Mouse (Mus musculus) brain, embryonic 14.5 days (tissue): Measurements from ENCODE around the gene Lrrtm1. TPM values are rescaled to one million over a fixed set of nuclear protein-coding genes. Genes with fewer than 3 reads are reported as not detected.

ENCODE experiments used
- DNase-seq: peaks from one replicate; pipeline ENCODE4 v3.0.0-alpha.2; 2011; ENCODE audit warnings: low read depth
- CTCF ChIP-seq: fragments of 200-500 bp; IDR thresholded peaks from 2 replicates; pipeline ENCODE4 v1.5.1; 2012; ENCODE audit warnings: inconsistent platforms, mild to moderate bottlenecking, moderate library complexity, borderline replicate concordance; ENCODE audit not compliant: insufficient read depth, insufficient read length; ENCODE audit errors: extremely low read depth
- POLR2A ChIP-seq: fragments of 200-500 bp; IDR thresholded peaks from 2 replicates; pipeline ENCODE4 v1.6.1; 2012; ENCODE audit warnings: mild to moderate bottlenecking, inconsistent platforms, borderline replicate concordance; ENCODE audit not compliant: poor library complexity, insufficient read depth, insufficient read length, severe bottlenecking; ENCODE audit errors: extremely low read depth
- polyA plus RNA-seq: library from polyadenylated mRNA; depleted of rRNA; stranded (reverse); fragments of >200 nt; gene quantifications from 2 replicates; pipeline ENCODE4 v1.2.3, GENCODE M21; 2012; rRNA removed

Lrrtm1 gene
- polyA plus RNA-seq: 38.5 and 42.4 TPM in 2 replicates

DNA sequence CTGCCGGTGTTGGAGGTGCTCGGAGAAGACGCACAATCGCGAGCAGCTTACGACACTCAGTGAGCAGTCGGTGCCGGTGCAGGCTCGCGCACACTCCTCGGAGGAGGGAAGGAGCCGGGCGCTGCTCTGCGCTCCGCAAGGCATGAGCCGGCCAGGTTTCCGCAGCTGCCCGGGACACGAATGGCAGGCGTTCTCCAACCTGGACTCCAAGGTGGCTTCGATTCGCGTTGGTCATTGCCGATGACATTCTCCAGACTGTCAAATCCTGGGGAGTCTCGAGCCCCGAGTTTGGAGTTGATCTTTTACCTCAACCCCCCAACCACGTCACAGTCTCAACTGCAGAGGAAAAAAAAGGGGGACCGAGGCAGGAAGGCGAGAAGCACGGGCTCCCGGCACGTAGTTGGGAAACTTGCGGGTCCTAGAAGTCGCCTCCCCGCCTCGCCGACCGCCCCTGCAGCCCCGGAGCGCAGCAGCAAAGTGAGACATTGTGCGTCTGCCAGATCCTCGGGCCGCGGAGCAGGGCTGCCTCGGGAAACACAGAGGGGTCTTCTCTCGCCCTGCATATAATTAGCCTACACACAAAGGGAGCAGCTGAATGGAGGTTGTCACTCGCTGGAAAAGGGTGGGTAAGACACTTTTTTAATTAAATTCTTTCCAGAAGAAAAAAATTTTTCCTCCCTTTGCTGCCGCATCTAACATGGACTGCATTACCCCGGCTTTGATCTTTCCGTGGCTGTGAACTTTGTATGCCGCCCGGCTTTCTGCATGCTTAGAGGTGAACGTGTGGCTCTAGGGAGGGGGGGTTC is at the start of gene Lrrtm1:
Gene Lrrtm1, plus strand, starts transcription at position 89 of the 806 bp plus-strand sequence.
- peak; percentile 96 for DNase-seq
- 0 out of 2 replicates have a peak, but pooled peaks have one; percentile 26 for TF ChIP-seq POLR2A
- peak; percentile 45; the same call in 1 of the 2 replicates for TF ChIP-seq CTCF

DNA sequence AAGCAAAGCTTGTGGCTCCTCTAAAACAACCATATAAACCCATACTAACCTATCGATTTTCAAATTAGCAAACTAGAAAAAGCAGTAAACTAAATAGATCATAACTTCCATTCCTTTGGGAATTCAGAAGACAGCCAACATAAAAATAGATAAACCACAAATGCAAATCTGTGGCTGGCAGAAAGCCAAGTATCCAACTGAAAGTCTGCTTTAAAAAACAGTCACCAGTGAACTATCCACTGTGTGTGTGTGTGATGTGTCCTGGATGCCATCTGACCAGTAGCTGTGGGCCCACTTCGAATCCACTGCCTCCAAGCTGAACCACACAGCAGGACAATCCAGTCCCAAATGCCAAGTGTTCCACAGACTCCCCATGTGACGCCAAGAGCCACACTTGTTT is 45.8 kb upstream of the Lrrtm1 start:
- DNase-seq: no peak
- TF ChIP-seq POLR2A (no peak), CTCF (no peak)

DNA sequence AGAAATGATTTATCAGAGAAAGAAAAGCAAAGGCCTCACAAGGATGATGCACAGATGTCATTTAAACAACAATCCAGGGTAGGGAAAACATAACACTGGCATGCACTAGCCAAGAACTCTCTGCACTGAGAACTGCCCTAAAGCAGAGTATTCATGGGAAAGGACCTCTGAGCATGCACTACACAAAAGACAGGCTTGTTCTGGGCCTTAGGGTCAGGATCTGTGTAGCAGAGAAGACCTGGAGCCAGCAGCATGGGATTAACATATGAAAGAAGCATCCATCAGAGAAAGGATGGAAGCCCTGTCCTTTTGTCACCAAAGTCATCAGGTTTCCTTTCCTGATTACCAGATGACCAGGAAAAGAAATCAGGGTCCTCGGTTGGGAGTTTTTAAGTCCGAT is 43.1 kb upstream of the Lrrtm1 start:
- TF ChIP-seq CTCF: no peak
- no peak for TF ChIP-seq POLR2A
- DNase-seq: no peak

DNA sequence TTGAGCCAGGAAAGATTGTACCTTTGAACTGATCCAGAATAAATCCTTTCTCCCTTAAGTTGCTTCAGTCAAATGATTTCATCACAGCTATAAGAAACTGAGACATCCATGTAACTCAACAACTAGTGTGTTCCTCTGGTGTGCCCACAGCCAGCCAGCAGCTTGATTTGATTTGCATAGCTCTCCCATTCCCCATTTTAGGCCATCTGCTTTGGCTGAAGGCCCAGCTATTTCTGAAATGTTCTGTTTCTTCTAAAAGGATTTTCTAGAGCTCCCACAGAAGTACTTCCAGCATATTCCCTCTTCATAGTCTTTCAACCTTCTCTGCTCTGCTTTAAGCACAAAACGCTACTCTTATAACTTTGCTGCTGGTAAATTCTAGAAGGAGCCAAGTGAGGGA is 33.3 kb upstream of the Lrrtm1 start:
- DNase-seq: peak; percentile 66

DNA sequence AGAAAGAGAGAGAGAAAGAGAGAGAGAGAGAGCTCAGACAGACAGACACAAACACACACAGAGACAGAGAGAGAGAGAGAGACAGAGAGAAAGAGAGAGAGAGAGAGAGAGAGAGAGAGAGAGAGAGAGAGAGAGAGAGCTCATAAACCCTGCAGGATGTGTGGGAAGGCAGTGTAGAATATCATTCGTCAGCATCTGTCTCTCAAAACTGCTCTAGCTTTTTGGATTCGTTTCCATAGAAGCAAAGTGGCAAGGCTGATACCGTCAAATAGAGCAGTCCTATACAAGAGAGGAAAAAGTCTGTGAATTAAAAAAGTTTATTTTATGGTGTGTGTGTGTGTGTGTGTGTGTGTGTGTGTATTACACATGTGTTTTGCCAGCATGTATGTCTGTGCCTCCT is 32.6 kb upstream of the Lrrtm1 start:
- DNase-seq: no peak
- TF ChIP-seq CTCF (no peak), POLR2A (no peak)

More for the DNA sequence above, 33.3 kb upstream of the Lrrtm1 start:
- TF ChIP-seq CTCF: no peak
- no peak for TF ChIP-seq POLR2A

DNA sequence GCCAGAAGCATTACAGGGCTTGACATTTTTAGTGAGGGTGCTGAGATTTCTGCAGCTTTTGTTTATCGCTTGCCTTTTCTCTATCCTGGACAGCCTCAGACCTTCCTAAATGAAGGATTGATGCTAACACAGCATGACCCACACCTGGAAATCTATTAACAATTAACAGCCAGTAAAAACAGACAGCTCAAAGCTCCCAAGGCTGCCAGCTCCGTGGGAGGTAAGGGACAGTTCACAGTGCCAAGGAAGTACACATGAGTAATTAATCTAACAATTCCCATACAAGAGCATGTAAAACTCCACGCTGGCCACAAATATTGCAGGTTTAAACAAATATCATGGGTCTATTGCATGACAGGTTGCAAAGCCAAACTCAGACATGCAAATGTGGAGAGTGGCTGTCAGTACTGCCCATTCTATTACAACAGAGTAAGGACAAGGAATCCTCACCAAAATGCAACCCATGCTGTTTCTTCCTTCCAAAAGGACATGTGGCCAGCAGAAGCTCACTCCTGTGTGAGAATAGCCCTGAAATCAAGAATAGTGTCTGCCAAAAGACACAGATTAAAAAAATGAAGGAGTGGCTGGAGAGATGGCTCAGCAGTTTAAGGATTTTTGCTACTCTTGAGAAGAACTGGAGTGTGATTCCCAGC is 28.6 kb upstream of the Lrrtm1 start:
- peak; percentile 50 for DNase-seq
- TF ChIP-seq CTCF: no peak
- TF ChIP-seq POLR2A: no peak

DNA sequence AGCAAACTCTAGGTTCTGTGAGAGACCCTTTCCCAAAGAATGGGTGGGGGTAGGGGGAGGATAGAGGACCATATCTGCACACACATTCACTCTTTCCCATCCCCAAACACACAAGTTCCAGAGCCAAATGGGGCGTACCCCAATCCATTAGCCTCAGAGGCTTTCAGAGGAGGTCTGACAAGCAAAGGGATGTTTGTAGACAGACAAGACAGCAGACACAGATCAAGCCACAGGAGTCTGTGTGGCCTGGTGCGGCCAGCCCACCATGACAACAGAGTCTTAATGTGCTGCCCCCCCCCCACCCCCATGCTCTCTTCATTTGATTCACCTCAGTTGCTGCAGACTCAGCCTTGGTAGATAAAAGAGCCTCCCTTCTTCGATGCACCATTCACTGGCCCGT is 27.2 kb upstream of the Lrrtm1 start:
- DNase-seq: no peak
- TF ChIP-seq POLR2A (no peak), CTCF (no peak)

DNA sequence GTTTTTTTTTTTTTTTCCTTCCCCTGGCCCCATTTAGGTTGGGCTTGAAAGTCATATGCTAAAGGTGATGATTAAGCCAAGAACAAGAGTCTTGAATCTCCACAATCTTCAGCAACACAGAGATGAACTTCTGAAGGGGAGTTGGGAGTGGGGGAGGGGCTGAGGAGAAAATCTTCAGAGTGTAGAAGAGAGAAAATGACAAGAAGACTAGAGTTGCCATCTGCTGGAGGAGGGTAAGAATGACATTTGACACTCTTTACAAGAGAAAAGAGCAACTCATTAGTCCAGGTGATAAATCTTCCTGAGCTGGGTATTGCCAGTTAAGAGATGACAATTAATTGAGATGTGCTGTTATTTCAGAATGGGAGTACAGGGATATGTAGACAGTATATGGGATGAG is 23.6 kb upstream of the Lrrtm1 start:
- TF ChIP-seq CTCF: 0 out of 2 replicates have a peak, but pooled peaks have one; percentile 22
- TF ChIP-seq POLR2A: no peak
- peak; percentile 76 for DNase-seq

DNA sequence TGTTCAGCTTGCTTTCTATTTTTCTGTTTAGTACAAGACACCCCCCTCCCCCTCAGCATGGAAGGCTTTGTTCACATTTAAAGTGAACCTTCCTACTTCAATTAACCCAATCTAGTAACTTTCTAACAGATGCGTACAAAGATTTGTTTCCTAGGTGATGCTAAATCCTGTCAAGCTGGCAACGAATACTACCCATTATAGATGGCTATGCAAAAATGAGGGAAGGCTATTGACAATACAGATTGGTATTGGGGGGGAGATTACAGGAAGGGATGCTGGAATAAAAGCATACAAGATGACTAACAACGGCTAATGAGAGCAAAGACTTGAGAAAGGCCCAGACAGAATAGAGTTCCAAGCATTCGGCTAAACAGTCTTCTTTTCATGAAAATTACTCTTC is 21.7 kb upstream of the Lrrtm1 start:
- DNase-seq: peak; percentile 67
- TF ChIP-seq POLR2A (no peak), CTCF (no peak)

DNA sequence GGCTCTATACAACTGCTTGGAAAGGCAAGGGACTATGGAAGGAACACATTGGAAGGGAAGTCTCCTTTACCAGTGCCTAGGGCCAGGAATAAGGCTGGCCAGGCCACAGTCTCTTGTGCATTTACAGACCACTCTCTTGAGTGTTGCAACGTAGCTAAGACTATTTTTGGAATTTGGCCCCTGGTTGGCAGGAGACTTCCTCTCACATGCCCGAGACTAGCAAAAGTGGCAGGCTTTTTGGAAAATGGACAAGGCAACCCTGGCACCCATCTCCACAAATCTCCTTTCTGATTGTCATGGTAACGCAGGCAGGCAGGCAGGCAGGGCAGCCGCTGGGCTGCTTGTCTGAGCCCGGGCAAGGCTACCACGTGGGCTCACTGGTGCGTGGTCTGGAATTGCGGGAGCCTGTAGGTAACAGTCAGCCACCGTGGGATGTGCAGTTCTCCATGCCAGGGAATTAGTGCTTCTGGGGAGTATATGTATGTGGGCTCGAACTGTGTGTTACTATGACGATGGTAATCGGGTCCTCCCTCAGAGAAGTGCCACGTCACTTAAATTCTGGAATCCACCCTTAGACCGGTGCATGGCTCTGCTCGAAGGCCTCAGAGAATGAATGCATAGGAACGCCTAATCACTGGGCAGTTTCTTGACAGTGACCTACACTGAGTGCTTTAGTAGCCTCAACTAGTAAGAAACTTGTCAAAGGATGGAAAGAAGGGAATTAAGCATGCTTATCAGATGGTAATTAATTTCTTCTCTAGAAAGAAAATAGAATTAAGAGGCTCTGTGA is 19.4 kb upstream of the Lrrtm1 start:
- TF ChIP-seq POLR2A: no peak
- TF ChIP-seq CTCF: no peak

DNA sequence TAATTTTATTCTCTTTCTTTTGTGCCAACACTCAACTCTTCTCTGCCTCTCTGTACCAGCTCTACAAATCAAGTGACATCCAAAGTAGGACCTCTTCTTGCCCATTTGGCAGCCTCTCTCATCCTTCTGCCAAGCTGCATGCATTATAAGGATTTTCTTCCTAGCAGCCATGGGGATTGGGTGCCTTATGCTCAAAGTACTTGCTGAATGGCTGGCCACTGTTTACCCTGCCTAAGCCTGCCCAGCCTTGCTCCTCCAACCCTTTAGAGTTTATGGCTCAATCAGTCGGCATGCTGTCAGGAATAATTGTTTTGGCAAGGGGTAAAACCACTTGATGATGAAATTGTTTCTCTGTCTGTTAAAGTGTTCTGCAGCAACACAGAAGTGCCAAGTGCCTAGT is 2.1 kb upstream of the Lrrtm1 start:
- TF ChIP-seq POLR2A (no peak), CTCF (no peak)
- DNase-seq: peak; percentile 88

More for the DNA sequence above, 19.4 kb upstream of the Lrrtm1 start:
- DNase-seq: peak; percentile 85
